Mouse (Mus musculus) heart, embryonic 16.5 days (tissue): Measurements from ENCODE around the gene Bud23. TPM values are rescaled to one million over a fixed set of nuclear protein-coding genes. Genes with fewer than 3 reads are reported as not detected.
"Not testable (repeated sequence)": the region's sequence is repeated elsewhere in the genome, so short reads cannot be mapped to it uniquely, and the experiment has no call there.

Experiments used
- ATAC-seq: fragments of 200-750 bp; cut with Nextera tagmentation; replicated peaks from 2 replicates; pipeline ENCODE4 v1.8.0; 2017; ENCODE audit warnings: moderate number of reproducible peaks; ENCODE audit not compliant: insufficient read depth, low FRiP score; ENCODE audit errors: extremely low read depth
- H3K27ac ChIP-seq: fragments of 300-500 bp; sonication (generic); 2 replicates; pipeline ENCODE4 v1.5.1; 2014; ENCODE audit warnings: mild to moderate bottlenecking, low read length, control low read depth, moderate library complexity
- H3K27me3 ChIP-seq: fragments of 300-500 bp; sonication (generic); 2 replicates; pipeline ENCODE4 v1.6.1; 2014; ENCODE audit warnings: low read length, mixed read lengths; ENCODE audit not compliant: control insufficient read depth, insufficient read depth
- H3K36me3 ChIP-seq: fragments of 300-500 bp; sonication (generic); 2 replicates; pipeline ENCODE4 v1.6.1; 2014; ENCODE audit not compliant: control insufficient read depth, insufficient read depth
- H3K4me1 ChIP-seq: fragments of 300-500 bp; sonication (generic); 2 replicates; pipeline ENCODE4 v1.6.1; 2014; ENCODE audit warnings: low read length, mixed read lengths; ENCODE audit not compliant: control insufficient read depth, insufficient read depth
- H3K4me2 ChIP-seq: fragments of 300-500 bp; sonication (generic); 2 replicates; pipeline ENCODE4 v1.6.1; 2014; ENCODE audit warnings: low read depth, mild to moderate bottlenecking, control low read depth, low read length
- H3K4me3 ChIP-seq: fragments of 300-500 bp; sonication (generic); 2 replicates; pipeline ENCODE4 v1.5.1; 2014; ENCODE audit warnings: mild to moderate bottlenecking, control low read depth, low read length
- H3K9ac ChIP-seq: fragments of 300-500 bp; sonication (generic); 2 replicates; pipeline ENCODE4 v1.6.1; 2014; ENCODE audit warnings: low read length, control low read depth
- H3K9me3 ChIP-seq: fragments of 300-500 bp; sonication (generic); replicated peaks from 2 replicates; pipeline ENCODE4 v1.6.1; 2016; ENCODE audit warnings: low read length; ENCODE audit not compliant: control insufficient read depth
- WGBS: fragments of 180-500 bp; shearing (Covaris S2); extraction: QIAGEN DNeasy Blood & Tissue Kit; methylation state at CpG from one replicate; pipeline ENCODE4 v1.1.7; 2014; 5-methylcytosine and 5-hydroxymethylcytosine counted together
- polyA plus RNA-seq: library from polyadenylated mRNA; unstranded; fragments of >200 nt; fragmentation: Nextera tagmentation; extraction: Ambion mirVana; gene quantifications from 2 replicates; pipeline ENCODE4 v1.2.1, GENCODE M21; 2015

The Bud23 gene
- 59.7 and 70.4 TPM in 2 replicates for polyA plus RNA-seq

- Histone ChIP-seq H3K27ac (peak within 1 kb of the TSS; percentile 64), H3K9ac (peak within 1 kb of the TSS; percentile 87), H3K36me3 (peaks cover 14% of the 10 kb centered on the region), H3K4me3 (peak within 1 kb of the TSS; percentile 73), H3K4me1 (peaks cover 14% of the 10 kb centered on the region), H3K4me2 (peak within 1 kb of the TSS; percentile 95)
- not testable (repeated sequence) for H3K9me3 ChIP-seq, ATAC-seq, H3K27me3 ChIP-seq
- 68% methylated on average over 8 of the region's 9 CpGs for WGBS
Observed at GRCm38 (mm10) chr5:135064909-135065446, at the start of gene Bud23. Bud23 (minus strand) TSS chr5:135064959.

GRCm38 (mm10) chr5:135113782-135114181 is 49.0 kb upstream of the Bud23 start:
- ATAC-seq: no peak
- Histone ChIP-seq H3K27ac (no peak overlapping the region), H3K36me3 (no peaks in the 10 kb centered on the region), H3K9me3 (no peaks in the 10 kb centered on the region), H3K9ac (no peak overlapping the region), H3K4me1 (peaks cover 3% of the 10 kb centered on the region; the same call in 1 of the 2 replicates), H3K4me2 (no peak overlapping the region), H3K27me3 (peaks cover 2% of the 10 kb centered on the region; the same call in 1 of the 2 replicates), H3K4me3 (no peak overlapping the region)
- 77% methylated on average over 12 of the region's 12 CpGs for WGBS

- H3K4me1 ChIP-seq: peaks cover 8% of the 10 kb centered on the region
- no peak overlapping the region for H3K4me2 ChIP-seq
- H3K27me3 ChIP-seq: peaks cover 22% of the 10 kb centered on the region
- H3K9me3 ChIP-seq: no peaks in the 10 kb centered on the region
- no peak overlapping the region for H3K9ac ChIP-seq
- WGBS: 68% methylated on average over 6 of the region's 6 CpGs
- ATAC-seq: no peak
- no peak overlapping the region for H3K4me3 ChIP-seq
- no peak overlapping the region for H3K27ac ChIP-seq
- H3K36me3 ChIP-seq: no peaks in the 10 kb centered on the region
Observed at GRCm38 (mm10) chr5:135109976-135110375, 45.2 kb upstream of the Bud23 start.

- H3K4me1 ChIP-seq: peaks cover 8% of the 10 kb centered on the region
- no peak for ATAC-seq
- H3K36me3 ChIP-seq: no peaks in the 10 kb centered on the region
- H3K4me2 ChIP-seq: no peak overlapping the region
- no peak overlapping the region for H3K9ac ChIP-seq
- WGBS: 87% methylated on average over 3 of the region's 3 CpGs
- H3K27me3 ChIP-seq: peaks cover 22% of the 10 kb centered on the region
- H3K9me3 ChIP-seq: no peaks in the 10 kb centered on the region
- H3K27ac ChIP-seq: no peak overlapping the region
- no peak overlapping the region for H3K4me3 ChIP-seq
Observed at GRCm38 (mm10) chr5:135109426-135109825, 44.7 kb upstream of the Bud23 start.

GRCm38 (mm10) chr5:135109017-135109416 is 44.3 kb upstream of the Bud23 start:
- no peaks in the 10 kb centered on the region for H3K36me3 ChIP-seq
- H3K4me1 ChIP-seq: peaks cover 8% of the 10 kb centered on the region
- no peaks in the 10 kb centered on the region for H3K9me3 ChIP-seq
- peaks cover 22% of the 10 kb centered on the region for H3K27me3 ChIP-seq
- no peak overlapping the region for H3K4me2 ChIP-seq
- no peak for ATAC-seq
- 71% methylated on average over 6 of the region's 6 CpGs for WGBS
- no peak overlapping the region for H3K27ac ChIP-seq
- H3K9ac ChIP-seq: no peak overlapping the region
- H3K4me3 ChIP-seq: no peak overlapping the region

- Histone ChIP-seq H3K36me3 (no peaks in the 10 kb centered on the region), H3K4me2 (peak overlapping the region; percentile 87), H3K9ac (peak overlapping the region; percentile 35), H3K27ac (no peak overlapping the region), H3K9me3 (no peaks in the 10 kb centered on the region), H3K4me1 (peaks cover 8% of the 10 kb centered on the region), H3K4me3 (peak overlapping the region; percentile 52), H3K27me3 (peaks cover 22% of the 10 kb centered on the region)
- ATAC-seq: 0 out of 2 replicates have a peak, but pooled peaks have one; percentile 42
- 11% methylated on average over 40 of the region's 40 CpGs for WGBS
Observed at GRCm38 (mm10) chr5:135107521-135108501, 43.1 kb upstream of the Bud23 start.

- under 1% methylated on average over 48 of the region's 48 CpGs for WGBS
- Histone ChIP-seq H3K36me3 (no peaks in the 10 kb centered on the region), H3K27me3 (peaks cover 22% of the 10 kb centered on the region), H3K4me2 (peak overlapping the region; percentile 87), H3K4me3 (peak overlapping the region; percentile 52), H3K27ac (no peak overlapping the region), H3K4me1 (peaks cover 8% of the 10 kb centered on the region), H3K9ac (peak overlapping the region; percentile 72), H3K9me3 (no peaks in the 10 kb centered on the region)
- ATAC-seq: peak; percentile 83
Observed at GRCm38 (mm10) chr5:135106758-135107256, 42.0 kb upstream of the Bud23 start.

GRCm38 (mm10) chr5:135103999-135104660 is 39.4 kb upstream of the Bud23 start:
- Histone ChIP-seq H3K9ac (no peak overlapping the region), H3K4me3 (no peak overlapping the region), H3K9me3 (no peaks in the 10 kb centered on the region), H3K27ac (no peak overlapping the region), H3K27me3 (peaks cover 22% of the 10 kb centered on the region), H3K36me3 (no peaks in the 10 kb centered on the region), H3K4me1 (peaks cover 8% of the 10 kb centered on the region), H3K4me2 (no peak overlapping the region)
- no peak for ATAC-seq
- 54% methylated on average over 11 of the region's 11 CpGs for WGBS
